Mouse (Mus musculus) left cerebral cortex, adult 2 months (tissue): ENCODE results near the gene Hoxc9. TPM values are rescaled to one million over a fixed set of nuclear protein-coding genes. Genes with fewer than 3 reads are reported as not detected.

Source experiments
- DNase-seq, 2 experiments: peaks; one replicate each; pipeline ENCODE4 v3.0.0; 2021 to 2022; ENCODE audit warnings: low spot score in 2 of 2, mixed read lengths in 1 of 2; ENCODE audit errors: extremely low spot score in 1 of 2
- H3K27ac ChIP-seq: fragments of 200-600 bp; 2 replicates; pipeline ENCODE4 v1.8.1; 2022
- H3K4me3 ChIP-seq: fragments of 200-600 bp; 2 replicates; pipeline ENCODE4 v1.8.1; 2022
- CTCF ChIP-seq: fragments of 200-600 bp; IDR thresholded peaks from 2 replicates; pipeline ENCODE4 v1.8.1; 2022; ENCODE audit warnings: antibody characterized with exemption, mild to moderate bottlenecking, moderate library complexity
- intact Hi-C: fragments of 180-260 bp; cut with DNase I; formaldehyde crosslinking; loops from one replicate; pipeline ENCODE4 v1.15.1; 2025
- total RNA-seq, 2 experiments: library from RNA; stranded (reverse); gene quantifications; 2 replicates each; pipeline ENCODE4 v1.2.3; 2021

The Hoxc9 gene
- total RNA-seq, 2 experiments from 2014 or later: not detected

DNA sequence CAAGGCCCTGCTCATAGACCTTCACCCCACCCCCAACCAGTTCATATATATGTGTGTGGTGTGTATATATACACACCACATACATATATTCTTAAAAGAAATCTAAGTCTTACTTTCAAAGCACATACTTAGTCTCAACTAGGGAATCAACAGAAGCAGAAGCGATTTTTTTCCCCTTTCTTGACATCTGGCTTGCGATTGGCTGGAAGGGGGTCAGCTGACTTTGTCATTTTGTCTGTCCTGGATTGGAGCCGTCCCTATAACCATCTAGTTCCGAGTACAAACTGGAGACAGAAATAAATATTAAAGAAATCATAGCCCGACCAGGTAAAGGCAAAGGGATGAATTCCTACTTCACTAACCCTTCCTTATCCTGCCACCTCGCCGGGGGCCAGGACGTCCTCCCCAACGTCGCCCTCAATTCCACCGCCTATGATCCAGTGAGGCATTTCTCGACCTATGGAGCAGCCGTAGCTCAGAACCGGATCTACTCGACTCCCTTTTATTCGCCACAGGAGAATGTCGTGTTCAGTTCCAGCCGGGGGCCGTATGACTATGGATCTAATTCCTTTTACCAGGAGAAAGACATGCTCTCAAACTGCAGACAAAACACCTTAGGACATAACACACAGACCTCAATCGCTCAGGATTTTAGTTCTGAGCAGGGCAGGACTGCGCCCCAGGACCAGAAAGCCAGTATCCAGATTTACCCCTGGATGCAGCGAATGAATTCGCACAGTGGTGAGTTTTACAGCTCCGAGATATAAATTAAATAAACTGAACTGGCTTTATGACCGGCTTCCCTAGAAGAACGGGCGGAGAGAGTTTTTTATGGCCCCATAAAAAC lies 33.2 kb downstream of the Hoxc9 start:
- H3K27ac ChIP-seq: no peak overlapping the region
- intact Hi-C loops: loop anchor here (5.0 to 10.0 kb wide), 2 partner anchors 113 to 305 kb away; partner anchors contain the start of gene Gpr84
- H3K4me3 ChIP-seq: no peak overlapping the region
- no peak for DNase-seq
- no peak for TF ChIP-seq CTCF

DNA sequence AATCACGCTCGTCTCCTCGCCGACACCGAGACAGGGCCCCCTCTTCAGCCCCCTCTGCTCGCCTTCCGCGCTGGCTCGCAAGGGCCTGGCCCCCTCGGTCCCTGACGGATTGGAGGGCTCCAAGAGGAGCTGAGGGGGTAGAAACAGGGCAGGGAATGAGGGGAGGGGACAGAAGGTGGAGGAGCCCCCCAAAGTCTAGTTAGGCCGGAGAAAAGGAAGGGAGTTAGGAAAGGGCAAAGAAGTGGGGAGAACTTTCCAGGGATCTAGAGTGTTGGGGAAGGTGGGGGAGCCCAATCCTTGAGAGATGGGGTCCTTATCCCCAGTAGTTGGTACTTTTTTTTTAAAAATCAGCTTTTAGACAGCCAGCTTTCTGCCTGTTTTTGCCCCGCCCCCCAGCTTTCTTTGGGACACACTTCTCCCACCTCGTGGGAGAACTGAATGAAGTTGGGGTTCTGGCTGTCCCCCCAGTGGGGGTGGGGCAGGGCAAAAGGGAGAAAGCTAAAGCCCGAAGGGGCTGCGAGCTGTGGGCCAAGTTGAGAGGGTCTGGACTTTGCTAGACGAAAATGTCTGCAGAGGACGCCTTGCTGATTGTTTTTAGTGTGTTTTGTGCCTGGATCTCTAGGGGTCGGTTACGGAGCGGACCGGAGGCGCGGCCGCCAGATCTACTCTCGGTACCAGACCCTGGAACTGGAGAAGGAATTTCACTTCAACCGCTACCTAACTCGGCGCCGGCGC lies 34.0 kb downstream of the Hoxc9 start:
- no peak for DNase-seq
- intact Hi-C loops: loop anchor here (5.0 to 10.0 kb wide), 2 partner anchors 112 to 305 kb away; partner anchors contain the start of gene Gpr84
- H3K4me3 ChIP-seq: no peak overlapping the region

GRCm38 (mm10) chr15:103010847-103011555 lies 34.8 kb downstream of the Hoxc9 start:
- intact Hi-C loops: loop anchor here (5.0 to 10.0 kb wide), 2 partner anchors 111 to 304 kb away; partner anchors contain the start of gene Gpr84
- H3K4me3 ChIP-seq: no peak overlapping the region
- DNase-seq: no peak
- no peak for TF ChIP-seq CTCF
- H3K27ac ChIP-seq: no peak overlapping the region

More for the DNA sequence above, 34.0 kb downstream of the Hoxc9 start:
- TF ChIP-seq CTCF: no peak
- no peak overlapping the region for H3K27ac ChIP-seq

GRCm38 (mm10) chr15:103011928-103012486 lies 35.8 kb downstream of the Hoxc9 start:
- DNase-seq: no peak
- no peak for TF ChIP-seq CTCF
- intact Hi-C loops: loop anchor here (5.0 to 10.0 kb wide), 2 partner anchors 110 to 303 kb away; partner anchors contain the start of gene Gpr84
- H3K4me3 ChIP-seq: no peak overlapping the region
- no peak overlapping the region for H3K27ac ChIP-seq

DNA sequence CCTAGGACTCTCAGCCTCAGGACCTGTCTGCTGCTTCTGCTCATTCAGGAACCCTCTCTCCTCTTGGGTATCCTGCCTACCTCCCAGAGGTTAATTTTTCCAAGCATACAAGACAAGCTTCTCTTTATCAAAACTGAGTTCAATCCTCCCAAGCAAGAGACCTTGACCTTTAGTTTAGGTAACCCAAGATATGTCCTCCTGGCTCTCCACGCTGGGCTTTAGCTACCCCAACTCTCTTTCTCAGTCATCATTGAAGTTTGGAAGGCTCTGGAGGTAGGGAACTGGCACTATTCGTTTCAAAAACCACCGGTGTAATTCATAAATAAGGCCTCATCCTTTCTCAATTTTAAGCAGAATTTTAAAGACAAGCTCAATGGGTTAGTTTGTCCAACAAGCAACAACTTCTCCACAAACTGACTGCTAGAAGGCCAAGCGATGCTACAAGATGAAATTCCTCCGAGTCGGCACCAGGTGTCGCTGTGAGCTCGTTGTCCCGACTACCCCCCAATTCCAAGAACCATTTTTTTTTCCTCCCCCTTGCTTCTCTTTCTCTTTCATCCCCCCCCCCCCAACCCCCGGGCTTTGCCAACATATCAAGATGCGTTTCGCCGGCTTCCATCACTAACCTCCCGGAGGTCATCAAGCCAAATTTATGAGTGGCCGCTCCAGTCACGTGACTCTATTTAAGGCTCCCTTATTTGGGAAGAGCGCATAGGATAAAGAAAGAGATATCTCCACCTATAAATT lies 37.2 kb downstream of the Hoxc9 start:
- intact Hi-C loops: loop anchor here (1.0 to 10.0 kb wide), 3 partner anchors 109 to 301 kb away; partner anchors contain the start of gene Gpr84
- peak; percentile 33 to 49 for DNase-seq
- Histone ChIP-seq H3K27ac (no peak overlapping the region), H3K4me3 (no peak overlapping the region)
- peak; percentile 77 for TF ChIP-seq CTCF

GRCm38 (mm10) chr15:103014166-103015008 lies 38.1 kb downstream of the Hoxc9 start:
- intact Hi-C loops: loop anchor here (5.0 to 10.0 kb wide), 2 partner anchors 108 to 300 kb away; partner anchors contain the start of gene Gpr84
- H3K4me3 ChIP-seq: no peak overlapping the region
- no peak for DNase-seq
- H3K27ac ChIP-seq: no peak overlapping the region
- TF ChIP-seq CTCF: no peak

GRCm38 (mm10) chr15:103015009-103015399 lies 38.8 kb downstream of the Hoxc9 start:
- Histone ChIP-seq H3K4me3 (no peak overlapping the region), H3K27ac (no peak overlapping the region)
- no peak for TF ChIP-seq CTCF
- no peak for DNase-seq
- intact Hi-C loops: loop anchor here (10.0 kb wide), 1 partner anchor 300 kb away; the partner anchor contains the start of gene Gpr84

DNA sequence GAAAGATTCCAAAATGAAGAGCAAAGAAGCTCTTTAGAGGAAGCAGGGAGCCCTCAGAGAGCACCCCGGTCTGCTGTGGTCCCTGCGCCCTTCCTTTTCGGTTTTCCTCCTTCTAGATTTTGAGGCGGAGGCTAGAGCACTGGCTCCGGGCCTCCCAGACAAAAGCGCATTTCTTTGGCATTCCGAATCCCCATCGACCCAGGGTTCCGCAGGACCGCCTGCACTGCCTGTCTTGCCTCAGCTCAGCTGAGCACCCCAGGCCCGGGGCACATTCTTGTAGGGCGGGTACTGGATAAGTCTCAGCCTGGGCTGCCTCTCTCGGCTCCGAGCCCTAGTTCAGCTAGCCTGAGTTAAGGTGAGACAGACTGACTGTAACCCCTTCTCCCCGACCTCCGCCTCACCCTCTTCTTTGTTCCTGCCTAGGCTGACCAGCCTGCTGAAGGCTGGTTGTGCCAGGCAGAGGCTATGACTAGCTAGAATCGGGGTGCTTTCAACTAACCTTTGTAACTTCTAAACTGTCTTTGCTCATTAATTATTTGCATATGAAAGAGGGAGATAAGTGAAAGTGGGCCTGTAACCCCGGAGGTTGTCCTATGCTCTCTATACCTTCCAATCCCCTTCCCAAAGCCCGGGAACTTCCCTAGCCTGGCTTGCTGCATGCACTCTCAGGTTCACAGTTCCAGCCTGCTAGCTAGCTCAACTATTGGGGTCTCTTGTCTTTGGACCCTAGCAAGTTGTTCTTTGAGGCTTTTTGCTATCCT lies 39.3 kb downstream of the Hoxc9 start:
- H3K4me3 ChIP-seq: no peak overlapping the region
- H3K27ac ChIP-seq: no peak overlapping the region

GRCm38 (mm10) chr15:103018636-103019035 lies 42.4 kb downstream of the Hoxc9 start, which contains the start of gene Hoxc4:
TSS of gene Hoxc4 (plus strand) at chr15:103018934.
- TF ChIP-seq CTCF: no peak
- intact Hi-C loops: loop anchor here (10.0 kb wide), 1 partner anchor 296 kb away; the partner anchor contains the start of gene Gpr84
- DNase-seq: no peak
- no peak within 1 kb of the TSS for H3K4me3 ChIP-seq
- no peak within 1 kb of the TSS for H3K27ac ChIP-seq

More for the DNA sequence above, 39.3 kb downstream of the Hoxc9 start:
- no peak for DNase-seq
- intact Hi-C loops: loop anchor here (10.0 kb wide), 1 partner anchor 299 kb away; the partner anchor contains the start of gene Gpr84
- TF ChIP-seq CTCF: no peak
